Mouse (Mus musculus): Measurements from ENCODE around the gene Slc16a1. TPM values are rescaled to one million over a fixed set of nuclear protein-coding genes. Genes with fewer than 3 reads are reported as not detected.

The Slc16a1 gene
- polyA plus RNA-seq, 1 experiment from 2014 or later, result 45.1 TPM

GRCm38 (mm10) chr3:104675258-104675851 is 36.9 kb downstream of the Slc16a1 start:
- no peaks in the 10 kb centered on the region for H3K27me3 ChIP-seq (ENCODE audit: control insufficient read depth, insufficient read depth, low read length)
- H3K27ac ChIP-seq (ENCODE audit: low read depth, low read length), result no peak overlapping the region
- WGBS, result 5% methylated on average over 23 of the region's 23 CpGs
- peak overlapping the region; percentile 71 for H3K4me2 ChIP-seq (ENCODE audit: low read depth, low read length, severe bottlenecking)
- H3K36me3 ChIP-seq (ENCODE audit: control insufficient read depth, insufficient read depth, low read length), result no peaks in the 10 kb centered on the region
- H3K9me3 ChIP-seq (ENCODE audit: control insufficient read depth, low read length), result no peaks in the 10 kb centered on the region
- peak overlapping the region; percentile 27 for H3K4me3 ChIP-seq (ENCODE audit: low read depth, low read length)
- peaks cover 3% of the 10 kb centered on the region; the same call in 1 of the 2 replicates for H3K4me1 ChIP-seq (replicated peaks; ENCODE audit: control insufficient read depth, insufficient read depth, low read length)
- ATAC-seq (replicated peaks; ENCODE audit: low FRiP score), result peak; percentile 89
- H3K9ac ChIP-seq (ENCODE audit: low read length), result peak overlapping the region; percentile 39
- peak; percentile 84 for DNase-seq (ENCODE audit: low spot score)

- no peaks in the 10 kb centered on the region for H3K36me3 ChIP-seq (ENCODE audit: control insufficient read depth, insufficient read depth, low read length)
- H3K4me3 ChIP-seq (ENCODE audit: low read depth, low read length), result no peak overlapping the region
- no peaks in the 10 kb centered on the region for H3K27me3 ChIP-seq (ENCODE audit: control insufficient read depth, insufficient read depth, low read length)
- no peak overlapping the region for H3K9ac ChIP-seq (ENCODE audit: low read length)
- WGBS, result 93% methylated on average over 2 of the region's 2 CpGs
- ATAC-seq (replicated peaks; ENCODE audit: low FRiP score) (no peak), DNase-seq (ENCODE audit: low spot score) (no peak)
- no peaks in the 10 kb centered on the region for H3K9me3 ChIP-seq (ENCODE audit: control insufficient read depth, low read length)
- H3K27ac ChIP-seq (ENCODE audit: low read depth, low read length), result no peak overlapping the region
- H3K4me1 ChIP-seq (replicated peaks; ENCODE audit: control insufficient read depth, insufficient read depth, low read length), result peaks cover 3% of the 10 kb centered on the region; the same call in 1 of the 2 replicates
- H3K4me2 ChIP-seq (ENCODE audit: low read depth, low read length, severe bottlenecking), result no peak overlapping the region
These were observed 39.3 kb downstream of the Slc16a1 start for GRCm38 (mm10) chr3:104677781-104678180.

- Histone ChIP-seq H3K9me3 (ENCODE audit: control insufficient read depth, low read length) (no peaks in the 10 kb centered on the region), H3K4me1 (replicated peaks; ENCODE audit: control insufficient read depth, insufficient read depth, low read length) (peaks cover 3% of the 10 kb centered on the region; the same call in 1 of the 2 replicates), H3K4me3 (ENCODE audit: low read depth, low read length) (no peak overlapping the region), H3K27ac (ENCODE audit: low read depth, low read length) (no peak overlapping the region), H3K4me2 (ENCODE audit: low read depth, low read length, severe bottlenecking) (no peak overlapping the region), H3K36me3 (ENCODE audit: control insufficient read depth, insufficient read depth, low read length) (no peaks in the 10 kb centered on the region), H3K27me3 (ENCODE audit: control insufficient read depth, insufficient read depth, low read length) (no peaks in the 10 kb centered on the region), H3K9ac (ENCODE audit: low read length) (no peak overlapping the region)
- 78% methylated on average over 8 of the region's 8 CpGs for WGBS
- ATAC-seq (replicated peaks; ENCODE audit: low FRiP score) (no peak), DNase-seq (ENCODE audit: low spot score) (no peak)
These were observed 40.4 kb downstream of the Slc16a1 start for GRCm38 (mm10) chr3:104678826-104679225.

- Histone ChIP-seq H3K4me2 (ENCODE audit: low read depth, low read length, severe bottlenecking) (no peak overlapping the region), H3K9ac (ENCODE audit: low read length) (no peak overlapping the region), H3K36me3 (ENCODE audit: control insufficient read depth, insufficient read depth, low read length) (no peaks in the 10 kb centered on the region), H3K27ac (ENCODE audit: low read depth, low read length) (no peak overlapping the region), H3K4me1 (replicated peaks; ENCODE audit: control insufficient read depth, insufficient read depth, low read length) (no peaks in the 10 kb centered on the region), H3K9me3 (ENCODE audit: control insufficient read depth, low read length) (no peaks in the 10 kb centered on the region; the same call in 1 of the 2 replicates), H3K27me3 (ENCODE audit: control insufficient read depth, insufficient read depth, low read length) (no peaks in the 10 kb centered on the region), H3K4me3 (ENCODE audit: low read depth, low read length) (no peak overlapping the region)
- ATAC-seq (replicated peaks; ENCODE audit: low FRiP score), result peak; percentile 51; the same call in 1 of the 2 replicates
- WGBS, result 59% methylated on average over 11 of the region's 11 CpGs
- DNase-seq (ENCODE audit: low spot score), result peak; percentile 74
These were observed 44.4 kb downstream of the Slc16a1 start for GRCm38 (mm10) chr3:104682671-104683504.

- Histone ChIP-seq H3K27ac (ENCODE audit: low read depth, low read length) (no peak overlapping the region), H3K4me3 (ENCODE audit: low read depth, low read length) (no peak overlapping the region), H3K4me1 (replicated peaks; ENCODE audit: control insufficient read depth, insufficient read depth, low read length) (no peaks in the 10 kb centered on the region), H3K27me3 (ENCODE audit: control insufficient read depth, insufficient read depth, low read length) (0 out of 2 replicates have a peak, but pooled peaks cover 2% of the 10 kb centered on the region), H3K4me2 (ENCODE audit: low read depth, low read length, severe bottlenecking) (no peak overlapping the region), H3K9ac (ENCODE audit: low read length) (no peak overlapping the region), H3K36me3 (ENCODE audit: control insufficient read depth, insufficient read depth, low read length) (no peaks in the 10 kb centered on the region), H3K9me3 (ENCODE audit: control insufficient read depth, low read length) (no peaks in the 10 kb centered on the region)
- 4% methylated on average over 23 of the region's 23 CpGs for WGBS
- DNase-seq (ENCODE audit: low spot score), result peak; percentile 90
- peak; percentile 82 for ATAC-seq (replicated peaks; ENCODE audit: low FRiP score)
These were observed 62.4 kb downstream of the Slc16a1 start for GRCm38 (mm10) chr3:104700751-104701335.

- H3K9ac ChIP-seq (ENCODE audit: low read length), result no peak overlapping the region
- no peaks in the 10 kb centered on the region for H3K9me3 ChIP-seq (ENCODE audit: control insufficient read depth, low read length)
- WGBS, result 88% methylated on average over 1 of the region's 1 CpGs
- H3K27ac ChIP-seq (ENCODE audit: low read depth, low read length), result no peak overlapping the region
- no peaks in the 10 kb centered on the region for H3K4me1 ChIP-seq (replicated peaks; ENCODE audit: control insufficient read depth, insufficient read depth, low read length)
- no peak overlapping the region for H3K4me3 ChIP-seq (ENCODE audit: low read depth, low read length)
- H3K27me3 ChIP-seq (ENCODE audit: control insufficient read depth, insufficient read depth, low read length), result 0 out of 2 replicates have a peak, but pooled peaks cover 2% of the 10 kb centered on the region
- no peak overlapping the region for H3K4me2 ChIP-seq (ENCODE audit: low read depth, low read length, severe bottlenecking)
- H3K36me3 ChIP-seq (ENCODE audit: control insufficient read depth, insufficient read depth, low read length), result no peaks in the 10 kb centered on the region
- no peak for ATAC-seq (replicated peaks; ENCODE audit: low FRiP score)
- DNase-seq (ENCODE audit: low spot score), result no peak
These were observed 63.3 kb downstream of the Slc16a1 start for GRCm38 (mm10) chr3:104701761-104702160.

- Histone ChIP-seq H3K27ac (ENCODE audit: low read depth, low read length) (no peak overlapping the region), H3K4me3 (ENCODE audit: low read depth, low read length) (no peak overlapping the region), H3K4me2 (ENCODE audit: low read depth, low read length, severe bottlenecking) (no peak overlapping the region), H3K9me3 (ENCODE audit: control insufficient read depth, low read length) (no peaks in the 10 kb centered on the region), H3K27me3 (ENCODE audit: control insufficient read depth, insufficient read depth, low read length) (0 out of 2 replicates have a peak, but pooled peaks cover 2% of the 10 kb centered on the region), H3K36me3 (ENCODE audit: control insufficient read depth, insufficient read depth, low read length) (no peaks in the 10 kb centered on the region), H3K9ac (ENCODE audit: low read length) (no peak overlapping the region), H3K4me1 (replicated peaks; ENCODE audit: control insufficient read depth, insufficient read depth, low read length) (no peaks in the 10 kb centered on the region)
- 93% methylated on average over 4 of the region's 4 CpGs for WGBS
- ATAC-seq (replicated peaks; ENCODE audit: low FRiP score) (no peak), DNase-seq (ENCODE audit: low spot score) (peak; percentile 26)
These were observed 65.5 kb downstream of the Slc16a1 start for GRCm38 (mm10) chr3:104703941-104704340.

- ATAC-seq (replicated peaks; ENCODE audit: low FRiP score), result no peak
These were observed 68.0 kb downstream of the Slc16a1 start for GRCm38 (mm10) chr3:104706446-104706845.

More at GRCm38 (mm10) chr3:104706446-104706845, 68.0 kb downstream of the Slc16a1 start:
- H3K4me1 ChIP-seq (replicated peaks; ENCODE audit: control insufficient read depth, insufficient read depth, low read length), result no peaks in the 10 kb centered on the region
- no peaks in the 10 kb centered on the region for H3K9me3 ChIP-seq (ENCODE audit: control insufficient read depth, low read length)
- H3K9ac ChIP-seq (ENCODE audit: low read length), result no peak overlapping the region
- H3K27me3 ChIP-seq (ENCODE audit: control insufficient read depth, insufficient read depth, low read length), result no peaks in the 10 kb centered on the region
- no peak overlapping the region for H3K4me2 ChIP-seq (ENCODE audit: low read depth, low read length, severe bottlenecking)
- H3K36me3 ChIP-seq (ENCODE audit: control insufficient read depth, insufficient read depth, low read length), result no peaks in the 10 kb centered on the region
- 94% methylated on average over 2 of the region's 2 CpGs for WGBS
- H3K4me3 ChIP-seq (ENCODE audit: low read depth, low read length), result no peak overlapping the region
- DNase-seq (ENCODE audit: low spot score), result peak; percentile 38
- H3K27ac ChIP-seq (ENCODE audit: low read depth, low read length), result no peak overlapping the region
